In the genomic region with DNA sequence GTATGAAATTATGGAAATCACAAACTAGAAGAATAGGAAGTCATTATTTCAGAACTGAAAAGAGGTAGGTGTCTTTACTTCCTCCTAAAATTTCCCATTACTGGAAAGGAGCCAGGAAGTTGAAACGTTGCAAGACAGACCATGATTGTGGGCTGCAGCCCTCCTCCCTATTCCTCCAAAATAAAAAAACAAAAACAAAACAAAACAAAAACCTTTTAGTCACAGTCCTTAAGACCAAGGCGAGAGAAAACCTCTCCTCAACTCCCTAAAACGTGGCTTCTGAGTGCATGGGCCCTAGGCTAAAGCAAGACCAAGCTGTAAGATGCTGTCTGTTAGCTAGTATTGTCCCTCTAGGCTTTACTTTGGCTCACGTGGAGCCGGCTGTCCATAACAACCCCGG, we compare ENCODE assay signal across 11 mouse cellular contexts. TPM values are rescaled to one million over a fixed set of nuclear protein-coding genes. Genes with fewer than 3 reads are reported as not detected.
A peak's percentile ranks its signal among the peaks of the same experiment; 100 is the strongest.
DNase-seq lines count a peak whose midpoint lies in the region; ATAC-seq lines count a peak whose summit lies in the region.
"Had no signal": no experiment of that assay in that cellular context is flagged by ENCODE, and none has a peak within 500 bp of the region (broad histone marks: within the 10 kb centered on the region; RNA-seq: fewer than 3 reads in every experiment).

No protein-coding gene starts in this region.

- peak overlapping the region; percentile 57 for H3K27ac ChIP-seq in kidney, embryonic 14.5 days (ENCODE audit: low read depth, low read length)
- H3K27ac ChIP-seq in embryonic facial prominence, embryonic 13.5 days = peak overlapping the region; percentile 89
- H3K27ac ChIP-seq in hindbrain, embryonic 10.5 days = peak overlapping the region; percentile 97
- H3K27ac ChIP-seq in midbrain, embryonic 14.5 days (replicated peaks; ENCODE audit: low read depth, low read length) = peak overlapping the region; percentile 99

- H3K9me3 ChIP-seq in kidney, embryonic 14.5 days (ENCODE audit: control insufficient read depth, low read length) = no peaks in the 10 kb centered on the region
- H3K9me3 ChIP-seq in embryonic facial prominence, embryonic 13.5 days = no peaks in the 10 kb centered on the region
- no peaks in the 10 kb centered on the region for H3K9me3 ChIP-seq in hindbrain, embryonic 10.5 days
- no peaks in the 10 kb centered on the region for H3K9me3 ChIP-seq in midbrain, embryonic 14.5 days (ENCODE audit: control insufficient read depth, low read length)

- ATAC-seq in kidney, embryonic 14.5 days (ENCODE audit: low FRiP score, low TSS enrichment) = peak; percentile 20
- no peak for ATAC-seq in embryonic facial prominence, embryonic 13.5 days (ENCODE audit: insufficient number of reproducible peaks, insufficient read depth, low FRiP score, low TSS enrichment, low read depth)
- no peak for ATAC-seq in midbrain, embryonic 14.5 days (ENCODE audit: low FRiP score, low TSS enrichment)
- ATAC-seq in cerebellum, adult (ENCODE audit: insufficient number of reproducible peaks, low FRiP score, low TSS enrichment) = no peak

- peaks cover 65% of the 10 kb centered on the region for H3K27me3 ChIP-seq in kidney, embryonic 14.5 days (ENCODE audit: control insufficient read depth, insufficient read depth, low read length)
- peaks cover 63% of the 10 kb centered on the region for H3K27me3 ChIP-seq in embryonic facial prominence, embryonic 13.5 days
- H3K27me3 ChIP-seq in hindbrain, embryonic 10.5 days (ENCODE audit: insufficient read depth, poor library complexity, severe bottlenecking) = peaks cover 51% of the 10 kb centered on the region
- H3K27me3 ChIP-seq in midbrain, embryonic 14.5 days (ENCODE audit: control insufficient read depth, insufficient read depth, low read length) = no peaks in the 10 kb centered on the region

- 0 out of 2 replicates have a peak overlapping the region, but pooled peaks have one; percentile 60 for H3K9ac ChIP-seq in kidney, embryonic 14.5 days (ENCODE audit: low read depth, low read length)
- H3K9ac ChIP-seq in embryonic facial prominence, embryonic 13.5 days = peak overlapping the region; percentile 79
- H3K9ac ChIP-seq in midbrain, embryonic 14.5 days (replicated peaks; ENCODE audit: low read length) = peak overlapping the region; percentile 94

- DNase-seq in kidney, adult 11 months = no peak
- no peak for DNase-seq in hindbrain, embryonic 10.5 days (ENCODE audit: low spot score)
- DNase-seq in midbrain, embryonic 14.5 days = no peak
- DNase-seq in spleen, postnatal 4 days (ENCODE audit: low spot score in 2 of 2) = no peak
- DNase-seq in left cerebral cortex, adult 8-10 months (ENCODE audit: low spot score in 2 of 2) = no peak
- DNase-seq: gastrocnemius, postnatal 10 days; lung, postnatal 4 days had no signal

- H3K36me3 ChIP-seq in kidney, embryonic 14.5 days (ENCODE audit: control insufficient read depth, insufficient read depth, low read length) = no peaks in the 10 kb centered on the region
- no peaks in the 10 kb centered on the region for H3K36me3 ChIP-seq in embryonic facial prominence, embryonic 13.5 days
- peaks cover 9% of the 10 kb centered on the region; the same call in 1 of the 2 replicates for H3K36me3 ChIP-seq in hindbrain, embryonic 10.5 days
- no peaks in the 10 kb centered on the region for H3K36me3 ChIP-seq in midbrain, embryonic 14.5 days (ENCODE audit: control insufficient read depth, insufficient read depth, low read length)

- WGBS in kidney, embryonic 14.5 days = 1% methylated on average over 6 of the region's 6 CpGs
- WGBS in embryonic facial prominence, embryonic 13.5 days = 5% methylated on average over 6 of the region's 6 CpGs
- 1% methylated on average over 6 of the region's 6 CpGs for WGBS in hindbrain, embryonic 10.5 days
- WGBS in midbrain, embryonic 14.5 days = under 1% methylated on average over 6 of the region's 6 CpGs

- H3K4me2 ChIP-seq in kidney, embryonic 14.5 days (replicated peaks; ENCODE audit: low read depth, low read length) = peak overlapping the region; percentile 55
- peak overlapping the region; percentile 88 for H3K4me2 ChIP-seq in embryonic facial prominence, embryonic 13.5 days
- H3K4me2 ChIP-seq in midbrain, embryonic 14.5 days (ENCODE audit: low read length) = peak overlapping the region; percentile 98

- peaks cover 8% of the 10 kb centered on the region; the same call in 1 of the 2 replicates for H3K4me1 ChIP-seq in kidney, embryonic 14.5 days (ENCODE audit: control insufficient read depth, insufficient read depth, low read length)
- peaks cover 32% of the 10 kb centered on the region for H3K4me1 ChIP-seq in embryonic facial prominence, embryonic 13.5 days
- peaks cover 63% of the 10 kb centered on the region for H3K4me1 ChIP-seq in hindbrain, embryonic 10.5 days (replicated peaks)
- H3K4me1 ChIP-seq in midbrain, embryonic 14.5 days (ENCODE audit: control insufficient read depth, insufficient read depth, low read length) = peaks cover 47% of the 10 kb centered on the region

- peak overlapping the region; percentile 36 for H3K4me3 ChIP-seq in kidney, embryonic 14.5 days (ENCODE audit: low read length)
- peak overlapping the region; percentile 50 for H3K4me3 ChIP-seq in embryonic facial prominence, embryonic 13.5 days
- peak overlapping the region; percentile 84 for H3K4me3 ChIP-seq in hindbrain, embryonic 10.5 days
- H3K4me3 ChIP-seq in midbrain, embryonic 14.5 days (replicated peaks; ENCODE audit: low read depth, low read length) = peak overlapping the region; percentile 92

RNA-seq across cellular contexts. Expression of gene Pou3f3, which starts 11.7 kb away (rescaled TPM):
- 8.5 and 8.8 TPM in 2 replicates for polyA plus RNA-seq in kidney, embryonic 14.5 days (2014; fragmentation: Nextera tagmentation; extraction: Ambion mirVana)
- 11.4 and 13.4 TPM in 2 replicates for polyA plus RNA-seq in embryonic facial prominence, embryonic 13.5 days (2015; fragmentation: Nextera tagmentation; extraction: Ambion mirVana)
- polyA plus RNA-seq in hindbrain, embryonic 10.5 days (2016; fragmentation: Nextera tagmentation; extraction: Ambion mirVana) = 16.8 and 17.8 TPM in 2 replicates
- 20.0 and 24.5 TPM in 2 replicates for polyA plus RNA-seq in midbrain, embryonic 14.5 days (2014; fragmentation: Nextera tagmentation; extraction: Ambion mirVana)
- 10 to 100 TPM; 47.4 to 53.3 (median 51.4) TPM for total RNA-seq in left cerebral cortex, adult 8-10 months (2022)
- total RNA-seq: adrenal gland, adult 18-20 months had no signal

Comparison
In these comparisons a context has a peak if more than half of its experiments do, and no peak if none do; other contexts are left out.
1. H3K4me3 ChIP-seq: peak in every context shown above with its lines; median percentile 92 in midbrain, embryonic 14.5 days; 84 in hindbrain, embryonic 10.5 days; 50 in embryonic facial prominence, embryonic 13.5 days; 36 in kidney, embryonic 14.5 days.